In the genomic region with DNA sequence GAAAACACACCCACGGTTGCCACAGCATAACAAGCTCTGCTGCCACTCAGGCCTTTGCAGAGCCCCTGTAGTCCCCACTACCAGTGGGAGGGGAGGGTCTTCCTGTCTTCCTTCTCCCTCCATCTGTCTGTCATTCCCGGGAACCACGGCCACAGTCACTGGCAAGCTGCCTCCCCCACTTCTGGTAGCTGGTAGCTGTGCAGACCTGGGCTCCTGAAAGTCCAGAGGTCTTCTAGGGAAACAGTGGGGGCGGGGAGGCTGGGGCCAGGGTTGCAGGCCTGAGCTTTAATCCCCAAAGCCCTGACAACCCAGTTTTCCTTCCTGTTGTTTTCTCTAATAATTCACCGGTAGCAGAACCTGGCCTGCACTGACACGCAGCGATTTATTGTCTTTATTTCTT, we compare ENCODE assay signal across 19 mouse cellular contexts. TPM values are rescaled to one million over a fixed set of nuclear protein-coding genes. Genes with fewer than 3 reads are reported as not detected.
DNase-seq lines count a peak whose midpoint lies in the region; ATAC-seq lines count a peak whose summit lies in the region.
"Had no signal": no experiment of that assay in that cellular context is flagged by ENCODE, and none has a peak within 500 bp of the region (broad histone marks: within the 10 kb centered on the region; RNA-seq: fewer than 3 reads in every experiment).

No protein-coding gene starts in this region.

- H3K4me3 ChIP-seq in midbrain, embryonic 11.5 days (ENCODE audit: low read depth, low read length): no peak overlapping the region
- H3K4me3 ChIP-seq in midbrain, embryonic 13.5 days (replicated peaks): no peak overlapping the region
- H3K4me3 ChIP-seq: embryonic facial prominence, embryonic 13.5 days; forebrain, embryonic 13.5 days; heart, adult 2 months; heart, embryonic 15.5 days; hindbrain, embryonic 13.5 days had no signal

- no peak overlapping the region for H3K27ac ChIP-seq in midbrain, embryonic 11.5 days (ENCODE audit: low read depth, low read length)
- no peak overlapping the region for H3K27ac ChIP-seq in midbrain, embryonic 13.5 days
- H3K27ac ChIP-seq: embryonic facial prominence, embryonic 13.5 days; forebrain, embryonic 13.5 days; heart, adult 2 months; heart, embryonic 15.5 days had no signal

- H3K4me1 ChIP-seq in midbrain, embryonic 11.5 days (ENCODE audit: control insufficient read depth, insufficient read depth, low read length): peaks cover 15% of the 10 kb centered on the region
- H3K4me1 ChIP-seq in midbrain, embryonic 13.5 days (replicated peaks): peaks cover 25% of the 10 kb centered on the region

- H3K9ac ChIP-seq in midbrain, embryonic 11.5 days (ENCODE audit: low read length): no peak overlapping the region
- H3K9ac ChIP-seq in midbrain, embryonic 13.5 days (replicated peaks): no peak overlapping the region
- H3K9ac ChIP-seq: embryonic facial prominence, embryonic 13.5 days; forebrain, embryonic 13.5 days; forebrain, postnatal 0 days; heart, embryonic 15.5 days; hindbrain, embryonic 13.5 days had no signal

- no peak overlapping the region for H3K4me2 ChIP-seq in midbrain, embryonic 11.5 days
- H3K4me2 ChIP-seq in midbrain, embryonic 13.5 days (replicated peaks): no peak overlapping the region
- H3K4me2 ChIP-seq: embryonic facial prominence, embryonic 13.5 days; forebrain, embryonic 13.5 days; heart, embryonic 11.5 days; heart, embryonic 15.5 days; hindbrain, embryonic 13.5 days had no signal

- H3K36me3 ChIP-seq in midbrain, embryonic 11.5 days (ENCODE audit: control insufficient read depth, insufficient read depth, low read length): no peaks in the 10 kb centered on the region
- no peaks in the 10 kb centered on the region for H3K36me3 ChIP-seq in midbrain, embryonic 13.5 days
- H3K36me3 ChIP-seq: embryonic facial prominence, embryonic 13.5 days; heart, embryonic 15.5 days; hindbrain, embryonic 13.5 days had no signal

- WGBS in midbrain, embryonic 11.5 days: 41% methylated on average over 7 of the region's 7 CpGs
- WGBS in midbrain, embryonic 13.5 days: 34% methylated on average over 7 of the region's 7 CpGs

- no peaks in the 10 kb centered on the region for H3K9me3 ChIP-seq in midbrain, embryonic 11.5 days (ENCODE audit: control insufficient read depth, low read length)
- no peaks in the 10 kb centered on the region for H3K9me3 ChIP-seq in midbrain, embryonic 13.5 days
- H3K9me3 ChIP-seq: embryonic facial prominence, embryonic 13.5 days; forebrain, embryonic 13.5 days; heart, embryonic 15.5 days; hindbrain, embryonic 13.5 days had no signal

- peak; percentile 13 for DNase-seq in kidney, adult 9 months
- DNase-seq in kidney, adult 8-10 months: no peak
- peak; percentile 11 to 53 for DNase-seq in kidney, postnatal 36 days
- no peak for DNase-seq in kidney, adult 18-20 months
- peak; percentile 78 for DNase-seq in midbrain, embryonic 11.5 days (ENCODE audit: low spot score, missing footprints)
- DNase-seq: adrenal gland, adult 2 months; adrenal gland, postnatal 25 days; cerebellum, adult 2 months; cerebellum, postnatal 14 days; forebrain, postnatal 0 days; gastrocnemius, postnatal 14 days; heart, adult 2 months; heart, postnatal 14 days had no signal

- H3K27me3 ChIP-seq in midbrain, embryonic 11.5 days (ENCODE audit: control insufficient read depth, insufficient read depth, low read length): peaks cover 3% of the 10 kb centered on the region; the same call in 1 of the 2 replicates
- peaks cover 18% of the 10 kb centered on the region for H3K27me3 ChIP-seq in midbrain, embryonic 13.5 days

- no peak for ATAC-seq in midbrain, embryonic 11.5 days (ENCODE audit: low FRiP score)
- no peak for ATAC-seq in midbrain, embryonic 13.5 days
- ATAC-seq: forebrain, embryonic 13.5 days; forebrain, postnatal 0 days had no signal

RNA-seq across cellular contexts. Expression of a gene that starts 31.7 kb away (rescaled TPM):
- polyA plus RNA-seq in midbrain, embryonic 11.5 days (2014; fragmentation: Nextera tagmentation; extraction: Ambion mirVana): 0.05 TPM in 1 of 2 replicates, not detected in the other
- polyA plus RNA-seq in midbrain, embryonic 13.5 days (2015; fragmentation: Nextera tagmentation; extraction: Ambion mirVana): 0.05 and 0.07 TPM in 2 replicates
- polyA plus RNA-seq: heart, embryonic 15.5 days had no signal

Comparison
In these comparisons a context has a peak if more than half of its experiments do, and no peak if none do; other contexts are left out.
1. DNase-seq: peak in kidney, adult 9 months (single experiment), kidney, postnatal 36 days (2 of 2) and midbrain, embryonic 11.5 days (single experiment); none in kidney, adult 8-10 months (0 of 2) and kidney, adult 18-20 months (single experiment).